Mouse (Mus musculus) heart, adult 2 months (tissue): Measurements from ENCODE around the gene Mroh8.

ENCODE experiments used
- CTCF ChIP-seq: fragments of 200-600 bp; IDR thresholded peaks from 2 replicates; pipeline ENCODE4 v1.8.1; 2022; ENCODE audit warnings: antibody characterized with exemption, mild to moderate bottlenecking, moderate library complexity
- EP300 ChIP-seq: fragments of 200-500 bp; IDR thresholded peaks from 2 replicates; pipeline ENCODE4 v1.6.1; 2011; ENCODE audit warnings: low read depth, low read length, control low read depth; ENCODE audit not compliant: insufficient read depth
- POLR2A ChIP-seq: fragments of 200-500 bp; IDR thresholded peaks from 2 replicates; pipeline ENCODE4 v1.6.1; 2011; ENCODE audit warnings: mild to moderate bottlenecking, low read depth, low read length, control low read depth; ENCODE audit not compliant: insufficient read depth

DNA sequence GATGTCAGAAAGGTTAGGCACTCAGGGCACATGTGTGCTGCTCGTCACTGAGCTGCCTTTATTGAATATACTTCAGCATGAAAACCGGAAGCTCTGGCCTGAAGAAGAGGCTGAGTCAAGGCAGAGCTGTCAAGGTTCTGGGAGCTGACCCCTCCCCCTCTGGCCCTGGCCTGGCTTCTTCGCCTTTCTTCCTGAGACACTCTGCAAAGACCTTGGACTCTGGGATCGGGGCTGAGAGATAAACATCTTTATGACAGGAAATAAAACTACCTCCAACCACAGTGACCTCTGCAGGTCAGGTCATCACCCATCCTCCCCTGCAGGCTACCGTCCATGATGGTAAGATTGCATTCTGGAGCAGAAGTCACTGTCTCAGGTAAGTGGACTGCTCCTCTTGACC lies 34.3 kb downstream of the Mroh8 start:
- TF ChIP-seq CTCF (no peak), EP300 (no peak), POLR2A (no peak)
